Mouse (Mus musculus): ENCODE results near the gene Pigu. TPM values are rescaled to one million over a fixed set of nuclear protein-coding genes. Genes with fewer than 3 reads are reported as not detected.
A peak's percentile ranks its signal among the peaks of the same experiment; 100 is the strongest.

Gene Pigu
- polyA plus RNA-seq, 1 experiment from 2014 or later, result 41.4 TPM

GRCm38 (mm10) chr2:155308936-155309592 lies 48.2 kb downstream of the Pigu start:
- 39% methylated on average over 3 of the region's 3 CpGs for WGBS
- Histone ChIP-seq H3K4me1 (ENCODE audit: insufficient read depth, low read depth, low read length) (no peaks in the 10 kb centered on the region), H3K27ac (ENCODE audit: low read length) (peak overlapping the region; percentile 52), H3K36me3 (ENCODE audit: insufficient read depth, low read length) (no peaks in the 10 kb centered on the region), H3K9me3 (ENCODE audit: low read length) (no peaks in the 10 kb centered on the region), H3K4me2 (replicated peaks; ENCODE audit: low read depth, low read length) (no peak overlapping the region), H3K27me3 (replicated peaks; ENCODE audit: insufficient read depth, low read length) (no peaks in the 10 kb centered on the region), H3K9ac (replicated peaks; ENCODE audit: low read depth) (no peak overlapping the region), H3K4me3 (ENCODE audit: low read depth, low read length) (no peak overlapping the region)
- ATAC-seq (peak; percentile 88), DNase-seq (ENCODE audit: low spot score) (peak; percentile 68)
- TF ChIP-seq CTCF (IDR thresholded peaks at IDR 0.05) (peak; percentile 68), EP300 (IDR thresholded peaks at IDR 0.05) (no peak)

- DNase-seq (ENCODE audit: low spot score), result peak; percentile 72
- WGBS, result 33% methylated on average over 4 of the region's 4 CpGs
- no peaks in the 10 kb centered on the region for H3K27me3 ChIP-seq (replicated peaks; ENCODE audit: insufficient read depth, low read length)
- no peak overlapping the region for H3K27ac ChIP-seq (ENCODE audit: low read length)
- TF ChIP-seq EP300 (IDR thresholded peaks at IDR 0.05) (peak; percentile 39; the same call in 1 of the 2 replicates), CTCF (IDR thresholded peaks at IDR 0.05) (no peak)
- H3K9me3 ChIP-seq (ENCODE audit: low read length), result no peaks in the 10 kb centered on the region
- no peak overlapping the region for H3K4me3 ChIP-seq (ENCODE audit: low read depth, low read length)
- H3K36me3 ChIP-seq (ENCODE audit: insufficient read depth, low read length), result 0 out of 2 replicates have a peak, but pooled peaks cover 4% of the 10 kb centered on the region
- H3K9ac ChIP-seq (replicated peaks; ENCODE audit: low read depth), result no peak overlapping the region
- H3K4me1 ChIP-seq (ENCODE audit: insufficient read depth, low read depth, low read length), result no peaks in the 10 kb centered on the region
- no peak overlapping the region for H3K4me2 ChIP-seq (replicated peaks; ENCODE audit: low read depth, low read length)
- ATAC-seq, result peak; percentile 75
Observed at GRCm38 (mm10) chr2:155299563-155299962, 57.7 kb downstream of the Pigu start.

- no peaks in the 10 kb centered on the region for H3K9me3 ChIP-seq (ENCODE audit: low read length)
- 67% methylated on average over 6 of the region's 6 CpGs for WGBS
- H3K4me1 ChIP-seq (ENCODE audit: insufficient read depth, low read depth, low read length), result no peaks in the 10 kb centered on the region
- H3K4me3 ChIP-seq (ENCODE audit: low read depth, low read length), result no peak overlapping the region
- no peak for DNase-seq (ENCODE audit: low spot score)
- H3K27me3 ChIP-seq (replicated peaks; ENCODE audit: insufficient read depth, low read length), result no peaks in the 10 kb centered on the region
- H3K4me2 ChIP-seq (replicated peaks; ENCODE audit: low read depth, low read length), result no peak overlapping the region
- no peak for ATAC-seq
- TF ChIP-seq CTCF (IDR thresholded peaks at IDR 0.05) (no peak), EP300 (IDR thresholded peaks at IDR 0.05) (no peak)
- H3K36me3 ChIP-seq (ENCODE audit: insufficient read depth, low read length), result peaks cover 19% of the 10 kb centered on the region; the same call in 1 of the 2 replicates
- H3K27ac ChIP-seq (ENCODE audit: low read length), result no peak overlapping the region
- H3K9ac ChIP-seq (replicated peaks; ENCODE audit: low read depth), result no peak overlapping the region
Observed at GRCm38 (mm10) chr2:155295453-155295852, 61.8 kb downstream of the Pigu start.

- no peak overlapping the region for H3K4me3 ChIP-seq (ENCODE audit: low read depth, low read length)
Observed at GRCm38 (mm10) chr2:155293946-155294345, 63.3 kb downstream of the Pigu start.

DNA sequence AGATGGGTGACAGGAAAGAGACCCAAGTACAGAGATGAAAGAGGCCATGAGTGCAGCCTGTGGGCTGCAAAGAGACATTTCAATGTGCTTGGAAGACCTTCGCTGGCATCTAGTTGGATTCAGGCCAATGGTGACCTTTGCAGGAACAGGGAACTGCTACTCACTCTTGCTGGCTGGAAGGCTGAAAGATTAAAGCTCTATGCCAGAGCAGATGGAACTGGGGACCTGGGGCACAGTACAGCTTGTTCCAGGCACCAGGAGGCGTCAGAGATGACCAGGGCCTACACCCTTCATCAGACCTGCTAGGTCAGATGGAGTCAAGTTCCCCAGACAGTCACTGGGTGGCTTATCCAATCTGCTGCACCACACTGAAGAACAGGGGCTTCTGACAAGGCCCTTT lies 63.8 kb downstream of the Pigu start:
- ATAC-seq (no peak), DNase-seq (ENCODE audit: low spot score) (no peak)
- Histone ChIP-seq H3K4me1 (ENCODE audit: insufficient read depth, low read depth, low read length) (no peaks in the 10 kb centered on the region), H3K4me2 (replicated peaks; ENCODE audit: low read depth, low read length) (no peak overlapping the region), H3K9ac (replicated peaks; ENCODE audit: low read depth) (no peak overlapping the region), H3K4me3 (ENCODE audit: low read depth, low read length) (no peak overlapping the region), H3K36me3 (ENCODE audit: insufficient read depth, low read length) (peaks cover 19% of the 10 kb centered on the region; the same call in 1 of the 2 replicates), H3K9me3 (ENCODE audit: low read length) (no peaks in the 10 kb centered on the region), H3K27ac (ENCODE audit: low read length) (no peak overlapping the region), H3K27me3 (replicated peaks; ENCODE audit: insufficient read depth, low read length) (no peaks in the 10 kb centered on the region)
- WGBS, result 80% methylated on average over 2 of the region's 2 CpGs
- TF ChIP-seq CTCF (IDR thresholded peaks at IDR 0.05) (peak; percentile 33), EP300 (IDR thresholded peaks at IDR 0.05) (no peak)

More at GRCm38 (mm10) chr2:155293946-155294345, 63.3 kb downstream of the Pigu start:
- Histone ChIP-seq H3K27ac (ENCODE audit: low read length) (no peak overlapping the region), H3K4me2 (replicated peaks; ENCODE audit: low read depth, low read length) (no peak overlapping the region), H3K9me3 (ENCODE audit: low read length) (no peaks in the 10 kb centered on the region), H3K9ac (replicated peaks; ENCODE audit: low read depth) (no peak overlapping the region), H3K4me1 (ENCODE audit: insufficient read depth, low read depth, low read length) (no peaks in the 10 kb centered on the region), H3K36me3 (ENCODE audit: insufficient read depth, low read length) (peaks cover 19% of the 10 kb centered on the region; the same call in 1 of the 2 replicates), H3K27me3 (replicated peaks; ENCODE audit: insufficient read depth, low read length) (no peaks in the 10 kb centered on the region)
- ATAC-seq (no peak), DNase-seq (ENCODE audit: low spot score) (no peak)
- 86% methylated on average over 4 of the region's 4 CpGs for WGBS
- no peak for TF ChIP-seq CTCF (IDR thresholded peaks at IDR 0.05)
- no peak for TF ChIP-seq EP300 (IDR thresholded peaks at IDR 0.05)

DNA sequence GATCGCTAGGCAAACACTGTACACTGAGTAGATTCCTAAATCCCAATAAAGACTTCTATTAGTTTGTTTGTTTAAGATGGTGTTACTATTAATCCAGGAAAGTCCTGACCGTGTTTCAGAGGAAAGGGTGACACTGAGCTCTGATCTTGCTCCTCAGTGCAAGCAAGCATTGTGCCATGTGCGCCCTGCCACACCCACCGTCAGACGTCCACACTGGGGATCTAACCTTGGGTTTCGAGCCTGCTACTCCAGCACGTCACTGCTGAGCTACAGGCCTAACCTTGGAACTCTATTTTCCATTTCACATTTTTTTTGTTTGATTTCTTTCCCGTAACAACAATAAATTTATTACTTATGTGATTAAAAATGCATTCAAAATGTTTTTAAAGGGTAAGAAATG lies 67.2 kb downstream of the Pigu start:
- DNase-seq (ENCODE audit: low spot score) (no peak), ATAC-seq (no peak)
- peaks cover 15% of the 10 kb centered on the region; the same call in 1 of the 2 replicates for H3K36me3 ChIP-seq (ENCODE audit: insufficient read depth, low read length)
- H3K9me3 ChIP-seq (ENCODE audit: low read length), result no peaks in the 10 kb centered on the region
- no peak overlapping the region for H3K27ac ChIP-seq (ENCODE audit: low read length)
- no peak overlapping the region for H3K4me2 ChIP-seq (replicated peaks; ENCODE audit: low read depth, low read length)
- no peak for TF ChIP-seq EP300 (IDR thresholded peaks at IDR 0.05)
- TF ChIP-seq CTCF (IDR thresholded peaks at IDR 0.05), result no peak
- no peak overlapping the region for H3K4me3 ChIP-seq (ENCODE audit: low read depth, low read length)
- no peaks in the 10 kb centered on the region for H3K4me1 ChIP-seq (ENCODE audit: insufficient read depth, low read depth, low read length)
- 86% methylated on average over 8 of the region's 8 CpGs for WGBS
- no peaks in the 10 kb centered on the region for H3K27me3 ChIP-seq (replicated peaks; ENCODE audit: insufficient read depth, low read length)
- H3K9ac ChIP-seq (replicated peaks; ENCODE audit: low read depth), result no peak overlapping the region
